Mouse (Mus musculus) thymus, adult 2 months (tissue): ENCODE results near the gene Hrh1. TPM values are rescaled to one million over a fixed set of nuclear protein-coding genes. Genes with fewer than 3 reads are reported as not detected.

Source experiments
- DNase-seq: peaks from one replicate; pipeline ENCODE4 v3.0.0; 2021
- H3K27ac ChIP-seq: fragments of 200-500 bp; 2 replicates; pipeline ENCODE4 v1.5.1; 2012; ENCODE audit warnings: low read length, control low read depth; ENCODE audit not compliant: control insufficient read depth, insufficient read depth
- H3K27me3 ChIP-seq: fragments of 200-500 bp; 2 replicates; pipeline ENCODE4 v1.6.1; 2012; ENCODE audit warnings: mild to moderate bottlenecking, low read length, moderate library complexity, mixed read lengths; ENCODE audit not compliant: control insufficient read depth, insufficient read depth
- H3K36me3 ChIP-seq: fragments of 200-500 bp; 2 replicates; pipeline ENCODE4 v1.6.1; 2012; ENCODE audit warnings: mild to moderate bottlenecking, low read length, moderate library complexity; ENCODE audit not compliant: control insufficient read depth, insufficient read depth
- H3K4me1 ChIP-seq: fragments of 200-500 bp; replicated peaks from 2 replicates; pipeline ENCODE4 v1.6.1; 2012; ENCODE audit warnings: low read length; ENCODE audit not compliant: control insufficient read depth, insufficient read depth
- H3K4me3 ChIP-seq: fragments of 200-500 bp; 2 replicates; pipeline ENCODE4 v1.5.1; 2012; ENCODE audit warnings: mild to moderate bottlenecking, low read length, control low read depth, moderate library complexity; ENCODE audit not compliant: control insufficient read depth, insufficient read depth
- CTCF ChIP-seq: fragments of 200-500 bp; IDR thresholded peaks from 2 replicates; pipeline ENCODE4 v1.5.1; 2012; ENCODE audit warnings: mild to moderate bottlenecking, control low read depth, low read length, moderate library complexity, borderline replicate concordance; ENCODE audit not compliant: control insufficient read depth, poor library complexity, insufficient read depth; ENCODE audit errors: extremely low read depth
- POLR2A ChIP-seq: fragments of 200-500 bp; IDR thresholded peaks from 2 replicates; pipeline ENCODE4 v1.6.1; 2012; ENCODE audit warnings: mild to moderate bottlenecking, low read length, control low read depth, moderate library complexity; ENCODE audit not compliant: control insufficient read depth, poor library complexity, insufficient read depth; ENCODE audit errors: extremely low read depth
- WGBS: fragments of 180-500 bp; shearing (Covaris S2); methylation state at CpG from one replicate; pipeline ENCODE4 v1.1.7; 2018; 5-methylcytosine and 5-hydroxymethylcytosine counted together
- polyA plus RNA-seq: library from polyadenylated mRNA; depleted of rRNA; stranded (reverse); fragments of >200 nt; gene quantifications from 2 replicates; pipeline ENCODE4 v1.2.3, GENCODE M21; 2012

The Hrh1 gene
- polyA plus RNA-seq, 1 experiment, result 0.27 TPM

GRCm38 (mm10) chr6:114448888-114449287, 51.2 kb downstream of the Hrh1 start:
- no peak overlapping the region for H3K4me3 ChIP-seq
- TF ChIP-seq POLR2A, result no peak
- DNase-seq, result no peak
- H3K4me1 ChIP-seq, result no peaks in the 10 kb centered on the region
- H3K27ac ChIP-seq, result no peak overlapping the region
- no peaks in the 10 kb centered on the region for H3K27me3 ChIP-seq
- 59% methylated on average over 9 of the region's 9 CpGs for WGBS
- H3K36me3 ChIP-seq, result no peaks in the 10 kb centered on the region

- H3K27ac ChIP-seq, result no peak overlapping the region
- no peaks in the 10 kb centered on the region for H3K36me3 ChIP-seq
- no peak overlapping the region for H3K4me3 ChIP-seq
- H3K4me1 ChIP-seq, result no peaks in the 10 kb centered on the region
- WGBS, result 97% methylated on average over 4 of the region's 4 CpGs
- DNase-seq, result no peak
- no peaks in the 10 kb centered on the region for H3K27me3 ChIP-seq
- TF ChIP-seq POLR2A (no peak), CTCF (no peak)
Measured at GRCm38 (mm10) chr6:114455267-114455666, 57.5 kb downstream of the Hrh1 start.

- Histone ChIP-seq H3K4me3 (no peak overlapping the region), H3K27me3 (no peaks in the 10 kb centered on the region), H3K36me3 (no peaks in the 10 kb centered on the region), H3K27ac (no peak overlapping the region), H3K4me1 (no peaks in the 10 kb centered on the region)
- WGBS, result 75% methylated on average over 12 of the region's 12 CpGs
- TF ChIP-seq CTCF, result no peak
- no peak for TF ChIP-seq POLR2A
- no peak for DNase-seq
Measured at GRCm38 (mm10) chr6:114456255-114457042, 58.7 kb downstream of the Hrh1 start.

GRCm38 (mm10) chr6:114457299-114457698, 59.6 kb downstream of the Hrh1 start:
- 37% methylated on average over 3 of the region's 3 CpGs for WGBS
- H3K27me3 ChIP-seq, result no peaks in the 10 kb centered on the region
- no peak overlapping the region for H3K27ac ChIP-seq
- H3K4me1 ChIP-seq, result no peaks in the 10 kb centered on the region
- TF ChIP-seq POLR2A (no peak), CTCF (no peak)
- no peaks in the 10 kb centered on the region for H3K36me3 ChIP-seq
- no peak overlapping the region for H3K4me3 ChIP-seq
- DNase-seq, result no peak

- Histone ChIP-seq H3K27me3 (no peaks in the 10 kb centered on the region), H3K27ac (no peak overlapping the region)
Measured at GRCm38 (mm10) chr6:114458191-114458590, 60.5 kb downstream of the Hrh1 start.

GRCm38 (mm10) chr6:114459969-114460368, 62.2 kb downstream of the Hrh1 start:
- no peak for TF ChIP-seq POLR2A
- no peak for TF ChIP-seq CTCF
- no peaks in the 10 kb centered on the region for H3K36me3 ChIP-seq
- no peaks in the 10 kb centered on the region for H3K27me3 ChIP-seq
- no peak for DNase-seq
- no peak overlapping the region for H3K27ac ChIP-seq
- no peak overlapping the region for H3K4me3 ChIP-seq
- 98% methylated on average over 2 of the region's 2 CpGs for WGBS
- no peaks in the 10 kb centered on the region for H3K4me1 ChIP-seq

More at GRCm38 (mm10) chr6:114458191-114458590, 60.5 kb downstream of the Hrh1 start:
- DNase-seq, result no peak
- TF ChIP-seq POLR2A (no peak), CTCF (no peak)
- Histone ChIP-seq H3K4me1 (no peaks in the 10 kb centered on the region), H3K4me3 (no peak overlapping the region), H3K36me3 (no peaks in the 10 kb centered on the region)
- WGBS, result 65% methylated on average over 5 of the region's 5 CpGs

GRCm38 (mm10) chr6:114461536-114461935, 63.8 kb downstream of the Hrh1 start:
- no peak overlapping the region for H3K27ac ChIP-seq
- H3K4me3 ChIP-seq, result no peak overlapping the region
- no peaks in the 10 kb centered on the region for H3K27me3 ChIP-seq
- no peaks in the 10 kb centered on the region for H3K4me1 ChIP-seq
- H3K36me3 ChIP-seq, result no peaks in the 10 kb centered on the region
- TF ChIP-seq CTCF (no peak), POLR2A (no peak)
- DNase-seq, result peak; percentile 26

- 23% methylated on average over 4 of the region's 4 CpGs for WGBS
- Histone ChIP-seq H3K27ac (no peak overlapping the region), H3K36me3 (no peaks in the 10 kb centered on the region), H3K4me1 (no peaks in the 10 kb centered on the region), H3K4me3 (no peak overlapping the region), H3K27me3 (no peaks in the 10 kb centered on the region)
- DNase-seq, result peak; percentile 17
- TF ChIP-seq CTCF (no peak), POLR2A (no peak)
Measured at GRCm38 (mm10) chr6:114462747-114463146, 65.0 kb downstream of the Hrh1 start.
